Mouse (Mus musculus) gastrocnemius, postnatal 4 days (tissue): ENCODE measurements around the gene Disc1. TPM values are rescaled to one million over a fixed set of nuclear protein-coding genes. Genes with fewer than 3 reads are reported as not detected.

Source experiments
- DNase-seq, 2 experiments: peaks; one replicate each; pipeline ENCODE4 v3.0.0; 2021 to 2022; ENCODE audit warnings: low spot score in 2 of 2, mixed read lengths in 2 of 2
- total RNA-seq, 2 experiments: library from RNA; stranded (reverse); gene quantifications; 2 replicates each; pipeline ENCODE4 v1.2.3; 2021

The Disc1 gene
- total RNA-seq, 2 experiments from 2014 or later = 4.7 to 5.6 TPM

- no peak for DNase-seq
These were observed 121.7 kb downstream of the Disc1 start for GRCm38 (mm10) chr8:125175661-125176060.

- DNase-seq = no peak
These were observed 123.1 kb downstream of the Disc1 start for GRCm38 (mm10) chr8:125177091-125177490.

GRCm38 (mm10) chr8:125177958-125178357 lies 124.0 kb downstream of the Disc1 start:
- DNase-seq = no peak

GRCm38 (mm10) chr8:125183548-125184451 lies 129.8 kb downstream of the Disc1 start:
- peak; percentile 81 to 83 for DNase-seq

- DNase-seq = no peak
These were observed 130.4 kb downstream of the Disc1 start for GRCm38 (mm10) chr8:125184452-125184817.

GRCm38 (mm10) chr8:125184881-125185280 lies 130.9 kb downstream of the Disc1 start:
- DNase-seq = no peak

- DNase-seq = no peak
These were observed 133.0 kb downstream of the Disc1 start for GRCm38 (mm10) chr8:125187044-125187443.

- DNase-seq = no peak
These were observed 139.7 kb downstream of the Disc1 start for GRCm38 (mm10) chr8:125193701-125194100.

GRCm38 (mm10) chr8:125195121-125195520 lies 141.1 kb downstream of the Disc1 start:
- peak in 1 of 2 experiments; percentile 48 for DNase-seq

GRCm38 (mm10) chr8:125196573-125197094 lies 142.6 kb downstream of the Disc1 start:
- no peak for DNase-seq

GRCm38 (mm10) chr8:125197341-125198002 lies 143.5 kb downstream of the Disc1 start:
- DNase-seq = no peak

- no peak for DNase-seq
These were observed 144.6 kb downstream of the Disc1 start for GRCm38 (mm10) chr8:125198420-125199196.

GRCm38 (mm10) chr8:125199197-125199939 lies 145.4 kb downstream of the Disc1 start:
- no peak for DNase-seq

GRCm38 (mm10) chr8:125200273-125200863 lies 146.4 kb downstream of the Disc1 start:
- DNase-seq = no peak

- DNase-seq = no peak
These were observed 147.7 kb downstream of the Disc1 start for GRCm38 (mm10) chr8:125201650-125202049.

GRCm38 (mm10) chr8:125203016-125203415 lies 149.0 kb downstream of the Disc1 start:
- no peak for DNase-seq

- no peak for DNase-seq
These were observed 151.6 kb downstream of the Disc1 start for GRCm38 (mm10) chr8:125205556-125205955.

GRCm38 (mm10) chr8:125206391-125206790 lies 152.4 kb downstream of the Disc1 start:
- DNase-seq = no peak

GRCm38 (mm10) chr8:125206962-125207361 lies 153.0 kb downstream of the Disc1 start:
- no peak for DNase-seq

GRCm38 (mm10) chr8:125212619-125213167 lies 158.7 kb downstream of the Disc1 start:
- DNase-seq = peak in 1 of 2 experiments; percentile 48
